Comparison of ENCODE assay signal across 18 mouse cellular contexts in the genomic region with DNA sequence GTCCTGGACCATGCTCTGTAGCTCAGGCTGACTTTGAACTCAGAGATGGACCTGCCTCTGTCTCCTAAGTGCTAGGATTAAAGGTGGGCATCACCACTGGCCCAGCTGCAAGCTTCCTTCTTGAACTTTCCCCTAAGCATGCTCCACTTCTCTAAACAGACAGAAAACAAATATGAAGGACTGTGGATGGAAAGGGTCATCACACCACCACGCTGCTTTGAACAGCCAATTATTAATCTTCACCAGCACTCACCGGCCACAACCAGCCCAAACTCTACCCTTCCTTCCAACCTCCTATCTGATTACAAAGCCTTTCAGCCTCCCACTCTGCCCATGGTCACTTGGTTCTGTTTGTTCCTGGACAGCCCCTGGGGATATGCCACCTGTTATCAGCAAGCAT. TPM values are rescaled to one million over a fixed set of nuclear protein-coding genes. Genes with fewer than 3 reads are reported as not detected.
DNase-seq lines count a peak whose midpoint lies in the region; ATAC-seq and TF ChIP-seq lines count a peak whose summit lies in the region.
"Had no signal": no experiment of that assay in that cellular context is flagged by ENCODE, and none has a peak within 500 bp of the region (broad histone marks: within the 10 kb centered on the region; RNA-seq: fewer than 3 reads in every experiment).

No protein-coding gene starts in this region.

- no peak for TF ChIP-seq CTCF in intestine, postnatal 0 days (IDR thresholded peaks at IDR 0.05; ENCODE audit: low read depth)
- TF ChIP-seq CTCF in liver, postnatal 0 days (IDR thresholded peaks at IDR 0.05; ENCODE audit: low read depth), result no peak

- H3K9me3 ChIP-seq in megakaryocyte, embryonic 14.5 days, result peaks cover 3% of the 10 kb centered on the region; the same call in 1 of the 2 replicates
- H3K9me3 ChIP-seq in intestine, postnatal 0 days (ENCODE audit: control insufficient read depth), result no peaks in the 10 kb centered on the region
- no peaks in the 10 kb centered on the region for H3K9me3 ChIP-seq in liver, postnatal 0 days (ENCODE audit: low read length)
- H3K9me3 ChIP-seq: embryonic facial prominence, embryonic 15.5 days; heart, embryonic 15.5 days; hindbrain, embryonic 15.5 days; neural tube, embryonic 13.5 days had no signal

- peaks cover 16% of the 10 kb centered on the region for H3K36me3 ChIP-seq in megakaryocyte, embryonic 14.5 days (replicated peaks; ENCODE audit: low read length)
- no peaks in the 10 kb centered on the region for H3K36me3 ChIP-seq in intestine, postnatal 0 days (ENCODE audit: control insufficient read depth, insufficient read depth)
- H3K36me3 ChIP-seq in liver, postnatal 0 days (replicated peaks; ENCODE audit: insufficient read depth, low read length), result no peaks in the 10 kb centered on the region
- H3K36me3 ChIP-seq: embryonic facial prominence, embryonic 15.5 days; heart, embryonic 15.5 days; hindbrain, embryonic 15.5 days; neural tube, embryonic 13.5 days had no signal

- peaks cover 97% of the 10 kb centered on the region for H3K4me1 ChIP-seq in megakaryocyte, embryonic 14.5 days
- peaks cover 11% of the 10 kb centered on the region; the same call in 1 of the 2 replicates for H3K4me1 ChIP-seq in intestine, postnatal 0 days (replicated peaks; ENCODE audit: control insufficient read depth, insufficient read depth, low read length)
- H3K4me1 ChIP-seq in liver, postnatal 0 days (ENCODE audit: insufficient read depth), result peaks cover 65% of the 10 kb centered on the region
- H3K4me1 ChIP-seq: embryonic facial prominence, embryonic 15.5 days; heart, embryonic 15.5 days; hindbrain, embryonic 15.5 days; neural tube, embryonic 13.5 days had no signal

- intact Hi-C loops in left cerebral cortex, postnatal 14 days (cut with DNase I), result no loop called here

- no peak overlapping the region for H3K9ac ChIP-seq in intestine, postnatal 0 days (ENCODE audit: low read depth, low read length)
- H3K9ac ChIP-seq in liver, postnatal 0 days (replicated peaks), result peak overlapping the region; percentile 49
- H3K9ac ChIP-seq: embryonic facial prominence, embryonic 15.5 days; heart, embryonic 15.5 days; hindbrain, embryonic 15.5 days; neural tube, embryonic 13.5 days had no signal

- no peak overlapping the region for H3K4me2 ChIP-seq in intestine, postnatal 0 days (replicated peaks; ENCODE audit: low read depth)
- H3K4me2 ChIP-seq in liver, postnatal 0 days (ENCODE audit: low read depth, low read length), result peak overlapping the region; percentile 55
- H3K4me2 ChIP-seq: embryonic facial prominence, embryonic 15.5 days; heart, embryonic 15.5 days; hindbrain, embryonic 15.5 days; neural tube, embryonic 13.5 days had no signal

- peak overlapping the region; percentile 90 for H3K4me3 ChIP-seq in megakaryocyte, embryonic 14.5 days (replicated peaks)
- no peak overlapping the region for H3K4me3 ChIP-seq in intestine, postnatal 0 days (ENCODE audit: low read depth, low read length)
- peak overlapping the region; percentile 21 for H3K4me3 ChIP-seq in liver, postnatal 0 days (ENCODE audit: low read depth, low read length)
- H3K4me3 ChIP-seq: embryonic facial prominence, embryonic 15.5 days; heart, embryonic 15.5 days; hindbrain, embryonic 15.5 days; neural tube, embryonic 13.5 days had no signal

- peak overlapping the region; percentile 96 for H3K27ac ChIP-seq in intestine, postnatal 0 days (ENCODE audit: low read depth, low read length)
- H3K27ac ChIP-seq in liver, postnatal 0 days (ENCODE audit: low read depth), result peak overlapping the region; percentile 86
- H3K27ac ChIP-seq: embryonic facial prominence, embryonic 15.5 days; heart, embryonic 15.5 days; hindbrain, embryonic 15.5 days; neural tube, embryonic 13.5 days had no signal

- no peak for ATAC-seq in megakaryocyte, adult 5-6 weeks (ENCODE audit: poor library complexity, severe bottlenecking)
- no peak for ATAC-seq in intestine, postnatal 0 days
- ATAC-seq in liver, postnatal 0 days, result no peak
- ATAC-seq: activated CD4-positive, CD25-positive, alpha-beta regulatory T cell, adult 4 months; forebrain, embryonic 16.5 days had no signal

- H3K27me3 ChIP-seq in megakaryocyte, embryonic 14.5 days (replicated peaks), result no peaks in the 10 kb centered on the region
- H3K27me3 ChIP-seq in intestine, postnatal 0 days (replicated peaks; ENCODE audit: control insufficient read depth, insufficient read depth, low read length), result no peaks in the 10 kb centered on the region
- H3K27me3 ChIP-seq in liver, postnatal 0 days (ENCODE audit: insufficient read depth, low read length), result no peaks in the 10 kb centered on the region
- H3K27me3 ChIP-seq: embryonic facial prominence, embryonic 15.5 days; heart, embryonic 15.5 days; hindbrain, embryonic 15.5 days; neural tube, embryonic 13.5 days had no signal

- DNase-seq in kidney, postnatal 14 days, result peak; percentile 40
- DNase-seq in liver, postnatal 0 days, result no peak
- no peak for DNase-seq in left cerebral cortex, postnatal 14 days (ENCODE audit: low spot score in 2 of 2)
- no peak for DNase-seq in frontal cortex, postnatal 36 days (ENCODE audit: low spot score in 2 of 2)
- DNase-seq in frontal cortex, postnatal 10 days (ENCODE audit: low spot score in 2 of 2), result no peak
- DNase-seq: cerebellum, adult 11 months; gastrocnemius, postnatal 10 days; lung, adult 2 months; retina, postnatal 1 day had no signal

- TF ChIP-seq EP300 in liver, postnatal 0 days (IDR thresholded peaks at IDR 0.05; ENCODE audit: low read depth), result no peak

- WGBS in intestine, postnatal 0 days, result 60% methylated on average over 2 of the region's 2 CpGs
- WGBS in liver, postnatal 0 days (ENCODE audit: insufficient replicate concordance), result 48% methylated on average over 2 of the region's 2 CpGs

RNA-seq across cellular contexts. Expression of a gene that starts 45.6 kb away (rescaled TPM):
- 38.7 and 59.4 TPM in 2 replicates for polyA plus RNA-seq in megakaryocyte, embryonic 14.5 days (2012; ENCODE audit: insufficient read depth, low replicate concordance)
- 146 and 147 TPM in 2 replicates for total RNA-seq in megakaryocyte, adult 5-6 weeks (2015)
- 172 and 194 TPM in 2 replicates for total RNA-seq in megakaryocyte, adult 5-6 weeks (2017)
- 171 and 185 TPM in 2 replicates for polyA plus RNA-seq in intestine, postnatal 0 days (2015; fragmentation: Nextera tagmentation; extraction: Ambion mirVana)
- 33.6 and 37.3 TPM in 2 replicates for polyA plus RNA-seq in liver, postnatal 0 days (2015; fragmentation: Nextera tagmentation; extraction: Ambion mirVana)
- total RNA-seq in left cerebral cortex, postnatal 14 days (2021), result 10 to 100 TPM; 46.1 to 49.2 TPM
